Mouse (Mus musculus): Measurements from ENCODE around the gene Guca1a. TPM values are rescaled to one million over a fixed set of nuclear protein-coding genes. Genes with fewer than 3 reads are reported as not detected.

Gene Guca1a
- polyA plus RNA-seq, 1 experiment from 2014 or later, result 0.80 TPM

Other genes with a start within 250 kb of the Guca1a start
- gene Mrps10, start 31.7 kb downstream of the Guca1a start, polyA plus RNA-seq (2014; fragmentation: Nextera tagmentation; extraction: Ambion mirVana), result 66.7 and 77.6 TPM in 2 replicates
- 0.43 and 0.44 TPM in 2 replicates for gene Guca1b, start 15.2 kb downstream of the Guca1a start, polyA plus RNA-seq (2014; fragmentation: Nextera tagmentation; extraction: Ambion mirVana)
- 0.21 TPM in 1 of 2 replicates, not detected in the other for gene AI661453, start 36.0 kb upstream of the Guca1a start, polyA plus RNA-seq (2014; fragmentation: Nextera tagmentation; extraction: Ambion mirVana)
- gene 1700001C19Rik, start 36.8 kb upstream of the Guca1a start, polyA plus RNA-seq (2014; fragmentation: Nextera tagmentation; extraction: Ambion mirVana), result 0.36 and 0.42 TPM in 2 replicates
- gene Taf8, start 101.7 kb upstream of the Guca1a start, polyA plus RNA-seq (2014; fragmentation: Nextera tagmentation; extraction: Ambion mirVana), result 16.4 and 17.1 TPM in 2 replicates
- gene Ccnd3, start 104.5 kb upstream of the Guca1a start, polyA plus RNA-seq (2014; fragmentation: Nextera tagmentation; extraction: Ambion mirVana), result 49.1 and 72.4 TPM in 2 replicates
- 32.7 and 35.0 TPM in 2 replicates for gene Bysl, start 210.9 kb upstream of the Guca1a start, polyA plus RNA-seq (2014; fragmentation: Nextera tagmentation; extraction: Ambion mirVana)
- 38.1 and 43.4 TPM in 2 replicates for gene Med20, start 211.0 kb upstream of the Guca1a start, polyA plus RNA-seq (2014; fragmentation: Nextera tagmentation; extraction: Ambion mirVana)
- 2.3 and 2.9 TPM in 2 replicates for gene Gm20517, start 211.0 kb upstream of the Guca1a start, polyA plus RNA-seq (2014; fragmentation: Nextera tagmentation; extraction: Ambion mirVana)
- 5.9 and 6.5 TPM in 2 replicates for gene Usp49, start 230.1 kb upstream of the Guca1a start, polyA plus RNA-seq (2014; fragmentation: Nextera tagmentation; extraction: Ambion mirVana)

All from neural tube, embryonic 14.5 days (tissue).